Mouse (Mus musculus) embryonic facial prominence, embryonic 15.5 days (tissue): ENCODE measurements at regions not wholly inside any gene's neighbourhood (a gene's known extent, or its start where the extent isn't known, plus 50 kb on each side); places are given as distances from the start of the nearest gene placed in this dataset.

Experiments used
- ATAC-seq: fragments of 200-750 bp; cut with Nextera tagmentation; 2 replicates; pipeline ENCODE4 v1.8.0; 2017; ENCODE audit warnings: low read depth, moderate TSS enrichment; ENCODE audit not compliant: insufficient number of reproducible peaks, low FRiP score, low TSS enrichment
- H3K27ac ChIP-seq: fragments of 300-500 bp; sonication (generic); replicated peaks from 2 replicates; pipeline ENCODE4 v1.5.1; 2015; ENCODE audit warnings: mild to moderate bottlenecking, inconsistent platforms
- H3K27me3 ChIP-seq: fragments of 300-500 bp; sonication (generic); 2 replicates; pipeline ENCODE4 v1.6.1; 2015; ENCODE audit warnings: inconsistent platforms
- H3K36me3 ChIP-seq: fragments of 300-500 bp; sonication (generic); 2 replicates; pipeline ENCODE4 v1.6.1; 2015; ENCODE audit warnings: mild to moderate bottlenecking, inconsistent platforms
- H3K4me1 ChIP-seq: fragments of 300-500 bp; sonication (generic); 2 replicates; pipeline ENCODE4 v1.6.1; 2015; ENCODE audit warnings: inconsistent platforms
- H3K4me2 ChIP-seq: fragments of 300-500 bp; sonication (generic); replicated peaks from 2 replicates; pipeline ENCODE4 v1.6.1; 2015; ENCODE audit warnings: mild to moderate bottlenecking, inconsistent platforms
- H3K4me3 ChIP-seq: fragments of 300-500 bp; sonication (generic); replicated peaks from 2 replicates; pipeline ENCODE4 v1.5.1; 2015; ENCODE audit warnings: mild to moderate bottlenecking, inconsistent platforms
- H3K9ac ChIP-seq: fragments of 300-500 bp; sonication (generic); 2 replicates; pipeline ENCODE4 v1.6.1; 2015; ENCODE audit warnings: inconsistent platforms
- H3K9me3 ChIP-seq: fragments of 300-500 bp; sonication (generic); replicated peaks from 2 replicates; pipeline ENCODE4 v1.6.1; 2016; ENCODE audit warnings: inconsistent platforms
- WGBS: fragments of 180-500 bp; shearing (Covaris S2); methylation state at CpG from one replicate; pipeline ENCODE4 v1.1.7; 2015; 5-methylcytosine and 5-hydroxymethylcytosine counted together

- 60% methylated on average over 4 of the region's 4 CpGs for WGBS
- H3K27me3 ChIP-seq = no peaks in the 10 kb centered on the region
- ATAC-seq = no peak
Observed at GRCm38 (mm10) chr8:25362146-25362545, 538.0 kb upstream of the Adam5 start.

GRCm38 (mm10) chr8:25361420-25361819 is 537.3 kb upstream of the Adam5 start:
- no peak for ATAC-seq
- Histone ChIP-seq H3K9me3 (no peaks in the 10 kb centered on the region), H3K4me1 (peaks cover 8% of the 10 kb centered on the region), H3K36me3 (no peaks in the 10 kb centered on the region), H3K9ac (no peak overlapping the region), H3K27ac (no peak overlapping the region), H3K4me2 (no peak overlapping the region), H3K27me3 (no peaks in the 10 kb centered on the region), H3K4me3 (no peak overlapping the region)
- WGBS = 87% methylated on average over 5 of the region's 5 CpGs

More at GRCm38 (mm10) chr8:25362146-25362545, 538.0 kb upstream of the Adam5 start:
- no peak overlapping the region for H3K27ac ChIP-seq
- no peak overlapping the region for H3K9ac ChIP-seq
- H3K36me3 ChIP-seq = no peaks in the 10 kb centered on the region
- peaks cover 11% of the 10 kb centered on the region for H3K4me1 ChIP-seq
- no peaks in the 10 kb centered on the region for H3K9me3 ChIP-seq
- no peak overlapping the region for H3K4me2 ChIP-seq
- H3K4me3 ChIP-seq = no peak overlapping the region

- Histone ChIP-seq H3K36me3 (no peaks in the 10 kb centered on the region), H3K4me3 (no peak overlapping the region), H3K27ac (no peak overlapping the region), H3K4me1 (peaks cover 10% of the 10 kb centered on the region; the same call in 1 of the 2 replicates), H3K4me2 (no peak overlapping the region), H3K9me3 (no peaks in the 10 kb centered on the region), H3K9ac (no peak overlapping the region), H3K27me3 (no peaks in the 10 kb centered on the region)
- WGBS = 89% methylated on average over 12 of the region's 12 CpGs
- no peak for ATAC-seq
Observed at GRCm38 (mm10) chr8:25358539-25359165, 534.5 kb upstream of the Adam5 start.

- Histone ChIP-seq H3K4me1 (peaks cover 16% of the 10 kb centered on the region), H3K27ac (peak overlapping the region; percentile 65), H3K4me2 (peak overlapping the region; percentile 31), H3K9ac (no peak overlapping the region), H3K36me3 (no peaks in the 10 kb centered on the region), H3K4me3 (peak overlapping the region; percentile 18), H3K9me3 (no peaks in the 10 kb centered on the region), H3K27me3 (no peaks in the 10 kb centered on the region)
- WGBS = 6% methylated on average over 27 of the region's 27 CpGs
- ATAC-seq = peak; percentile 51; the same call in 1 of the 2 replicates
Observed at GRCm38 (mm10) chr8:25353822-25354770, 529.9 kb upstream of the Adam5 start.

- peaks cover 16% of the 10 kb centered on the region for H3K4me1 ChIP-seq
- no peaks in the 10 kb centered on the region for H3K9me3 ChIP-seq
- H3K9ac ChIP-seq = no peak overlapping the region
- no peaks in the 10 kb centered on the region for H3K36me3 ChIP-seq
- ATAC-seq = no peak
- H3K27me3 ChIP-seq = no peaks in the 10 kb centered on the region
- 49% methylated on average over 7 of the region's 7 CpGs for WGBS
- peak overlapping the region; percentile 65 for H3K27ac ChIP-seq
- peak overlapping the region; percentile 31 for H3K4me2 ChIP-seq
- H3K4me3 ChIP-seq = peak overlapping the region; percentile 18; the same call in 1 of the 2 replicates
Observed at GRCm38 (mm10) chr8:25353405-25353804, 529.2 kb upstream of the Adam5 start.

GRCm38 (mm10) chr8:25348003-25348683 is 524.0 kb upstream of the Adam5 start:
- WGBS = 86% methylated on average over 10 of the region's 10 CpGs
- Histone ChIP-seq H3K4me1 (peaks cover 12% of the 10 kb centered on the region), H3K9ac (no peak overlapping the region), H3K27me3 (no peaks in the 10 kb centered on the region), H3K4me3 (no peak overlapping the region), H3K4me2 (no peak overlapping the region), H3K9me3 (no peaks in the 10 kb centered on the region), H3K36me3 (no peaks in the 10 kb centered on the region), H3K27ac (no peak overlapping the region)
- ATAC-seq = no peak

GRCm38 (mm10) chr8:25343160-25343602 is 519.0 kb upstream of the Adam5 start:
- peak; percentile 89 for ATAC-seq
- H3K36me3 ChIP-seq = no peaks in the 10 kb centered on the region
- H3K4me3 ChIP-seq = peak overlapping the region; percentile 18
- H3K27me3 ChIP-seq = no peaks in the 10 kb centered on the region
- H3K9me3 ChIP-seq = no peaks in the 10 kb centered on the region
- peak overlapping the region; percentile 94 for H3K27ac ChIP-seq
- peaks cover 32% of the 10 kb centered on the region for H3K4me1 ChIP-seq
- WGBS = 26% methylated on average over 10 of the region's 10 CpGs
- no peak overlapping the region for H3K9ac ChIP-seq
- peak overlapping the region; percentile 43 for H3K4me2 ChIP-seq

GRCm38 (mm10) chr8:25342501-25342900 is 518.3 kb upstream of the Adam5 start:
- Histone ChIP-seq H3K9me3 (no peaks in the 10 kb centered on the region), H3K27ac (peak overlapping the region; percentile 94), H3K9ac (no peak overlapping the region), H3K27me3 (no peaks in the 10 kb centered on the region), H3K4me3 (no peak overlapping the region), H3K4me1 (peaks cover 32% of the 10 kb centered on the region), H3K36me3 (no peaks in the 10 kb centered on the region), H3K4me2 (peak overlapping the region; percentile 43; the same call in 1 of the 2 replicates)
- WGBS = 54% methylated on average over 5 of the region's 5 CpGs
- ATAC-seq = 0 out of 2 replicates have a peak, but pooled peaks have one; percentile 0

GRCm38 (mm10) chr8:25341225-25341624 is 517.1 kb upstream of the Adam5 start:
- no peaks in the 10 kb centered on the region for H3K9me3 ChIP-seq
- ATAC-seq = no peak
- peaks cover 32% of the 10 kb centered on the region for H3K4me1 ChIP-seq
- 47% methylated on average over 5 of the region's 5 CpGs for WGBS
- no peak overlapping the region for H3K4me2 ChIP-seq
- H3K36me3 ChIP-seq = no peaks in the 10 kb centered on the region
- H3K9ac ChIP-seq = no peak overlapping the region
- H3K4me3 ChIP-seq = no peak overlapping the region
- no peaks in the 10 kb centered on the region for H3K27me3 ChIP-seq
- peak overlapping the region; percentile 74 for H3K27ac ChIP-seq

GRCm38 (mm10) chr8:25340729-25341128 is 516.6 kb upstream of the Adam5 start:
- ATAC-seq = no peak
- WGBS = 79% methylated on average over 2 of the region's 2 CpGs

GRCm38 (mm10) chr8:25332120-25332607 is 508.0 kb upstream of the Adam5 start:
- Histone ChIP-seq H3K4me1 (peaks cover 37% of the 10 kb centered on the region), H3K27ac (0 out of 2 replicates have a peak overlapping the region, but pooled peaks have one; percentile 28), H3K27me3 (no peaks in the 10 kb centered on the region), H3K36me3 (no peaks in the 10 kb centered on the region), H3K9ac (no peak overlapping the region), H3K4me3 (no peak overlapping the region), H3K9me3 (no peaks in the 10 kb centered on the region), H3K4me2 (no peak overlapping the region)
- 71% methylated on average over 8 of the region's 8 CpGs for WGBS
- no peak for ATAC-seq

More at GRCm38 (mm10) chr8:25340729-25341128, 516.6 kb upstream of the Adam5 start:
- H3K9me3 ChIP-seq = no peaks in the 10 kb centered on the region
- H3K4me3 ChIP-seq = no peak overlapping the region
- no peaks in the 10 kb centered on the region for H3K27me3 ChIP-seq
- no peak overlapping the region for H3K9ac ChIP-seq
- H3K4me2 ChIP-seq = no peak overlapping the region
- H3K4me1 ChIP-seq = peaks cover 32% of the 10 kb centered on the region
- H3K36me3 ChIP-seq = no peaks in the 10 kb centered on the region
- no peak overlapping the region for H3K27ac ChIP-seq
